Mouse (Mus musculus) spleen, adult 2 months (tissue): ENCODE results near the gene Gas2l3. TPM values are rescaled to one million over a fixed set of nuclear protein-coding genes. Genes with fewer than 3 reads are reported as not detected.
A peak's percentile ranks its signal among the peaks of the same experiment; 100 is the strongest.

Experiments
- DNase-seq, 2 experiments: peaks; one replicate each; pipeline versions ENCODE4 v3.0.0 to v3.0.0-alpha.2; 2012 to 2021; ENCODE audit warnings: low spot score in 2 of 2, low read depth in 1 of 2
- H3K27ac ChIP-seq: fragments of 200-500 bp; 2 replicates; pipeline ENCODE4 v1.5.1; 2012; ENCODE audit warnings: low read length, inconsistent platforms; ENCODE audit not compliant: insufficient read depth
- H3K27me3 ChIP-seq: fragments of 200-500 bp; 2 replicates; pipeline ENCODE4 v1.6.1; 2012; ENCODE audit warnings: mild to moderate bottlenecking, moderate library complexity, low read length, inconsistent platforms; ENCODE audit not compliant: control insufficient read depth, insufficient read depth
- H3K36me3 ChIP-seq: fragments of 200-500 bp; 2 replicates; pipeline ENCODE4 v1.6.1; 2012; ENCODE audit warnings: mild to moderate bottlenecking, low read length, inconsistent platforms; ENCODE audit not compliant: control insufficient read depth, insufficient read depth
- H3K4me1 ChIP-seq: fragments of 200-500 bp; 2 replicates; pipeline ENCODE4 v1.6.1; 2011; ENCODE audit warnings: inconsistent platforms; ENCODE audit not compliant: control insufficient read depth, insufficient read depth, insufficient read length
- H3K4me3 ChIP-seq: fragments of 200-500 bp; 2 replicates; pipeline ENCODE4 v1.5.1; 2011; ENCODE audit warnings: mild to moderate bottlenecking, inconsistent platforms; ENCODE audit not compliant: insufficient read depth, insufficient read length; ENCODE audit errors: extremely low read depth
- CTCF ChIP-seq: fragments of 200-500 bp; IDR thresholded peaks from 2 replicates; pipeline ENCODE4 v1.5.1; 2011; ENCODE audit warnings: mild to moderate bottlenecking, inconsistent platforms; ENCODE audit not compliant: insufficient read depth, insufficient read length, insufficient replicate concordance; ENCODE audit errors: extremely low read depth
- POLR2A ChIP-seq: fragments of 200-500 bp; IDR thresholded peaks from 2 replicates; pipeline ENCODE4 v1.6.1; 2011; ENCODE audit warnings: low read depth, low read length, inconsistent platforms
- WGBS: fragments of 180-500 bp; shearing (Covaris S2); methylation state at CpG from one replicate; pipeline ENCODE4 v1.1.7; 2018; 5-methylcytosine and 5-hydroxymethylcytosine counted together
- polyA plus RNA-seq: library from polyadenylated mRNA; depleted of rRNA; stranded (reverse); fragments of >200 nt; gene quantifications from 2 replicates; pipeline ENCODE4 v1.2.3, GENCODE M21; 2012

Gene Gas2l3
- polyA plus RNA-seq, 1 experiment: 0.40 TPM

DNA sequence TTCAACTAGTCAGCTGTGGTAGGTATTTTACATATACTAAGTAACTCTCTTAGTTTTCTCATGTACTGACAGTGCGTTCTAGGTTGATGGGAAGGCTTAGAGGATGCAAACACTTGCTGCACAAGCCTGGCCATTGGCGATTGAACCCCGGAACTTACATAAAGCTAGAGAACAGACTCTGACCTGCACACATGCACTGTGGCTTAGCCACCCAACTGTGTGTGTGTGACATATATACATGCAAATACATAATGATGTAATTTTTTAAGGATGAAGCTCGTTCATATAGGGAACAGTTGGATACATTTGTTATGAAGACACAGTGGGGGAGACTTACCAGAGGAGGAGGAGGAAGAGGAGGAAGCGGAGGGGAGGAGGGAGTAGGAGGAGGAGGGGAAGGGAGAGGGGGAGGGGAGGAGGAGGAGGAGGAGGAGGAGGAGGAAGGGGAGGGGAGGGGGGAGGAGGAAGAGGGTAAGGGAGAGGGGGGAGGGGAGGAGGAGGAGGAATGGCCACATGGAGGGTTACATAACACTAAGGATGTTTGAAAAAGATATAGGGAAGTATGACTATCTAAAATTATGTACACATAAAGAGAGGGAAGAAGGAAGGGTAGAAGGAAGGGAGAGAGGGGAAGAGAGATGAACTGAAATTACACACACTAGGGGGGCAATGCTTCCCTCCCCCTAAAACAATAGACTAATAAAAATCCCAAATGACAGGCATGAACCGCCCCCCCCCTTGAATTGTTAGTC is 36.9 kb downstream of the Gas2l3 start:
- Histone ChIP-seq H3K4me3 (no peak overlapping the region), H3K27me3 (no peaks in the 10 kb centered on the region), H3K36me3 (no peaks in the 10 kb centered on the region), H3K27ac (no peak overlapping the region), H3K4me1 (peaks cover 4% of the 10 kb centered on the region; the same call in 1 of the 2 replicates)
- WGBS: 35% methylated on average over 5 of the region's 6 CpGs
- TF ChIP-seq POLR2A: no peak
- TF ChIP-seq CTCF: no peak
- DNase-seq: no peak

- TF ChIP-seq CTCF: no peak
- TF ChIP-seq POLR2A: no peak
- Histone ChIP-seq H3K27ac (no peak overlapping the region), H3K4me1 (peaks cover 4% of the 10 kb centered on the region; the same call in 1 of the 2 replicates), H3K27me3 (no peaks in the 10 kb centered on the region), H3K36me3 (no peaks in the 10 kb centered on the region), H3K4me3 (no peak overlapping the region)
- DNase-seq: no peak
- WGBS: 95% methylated on average over 4 of the region's 4 CpGs
Observed at GRCm38 (mm10) chr10:89404936-89405335, 38.8 kb downstream of the Gas2l3 start.

DNA sequence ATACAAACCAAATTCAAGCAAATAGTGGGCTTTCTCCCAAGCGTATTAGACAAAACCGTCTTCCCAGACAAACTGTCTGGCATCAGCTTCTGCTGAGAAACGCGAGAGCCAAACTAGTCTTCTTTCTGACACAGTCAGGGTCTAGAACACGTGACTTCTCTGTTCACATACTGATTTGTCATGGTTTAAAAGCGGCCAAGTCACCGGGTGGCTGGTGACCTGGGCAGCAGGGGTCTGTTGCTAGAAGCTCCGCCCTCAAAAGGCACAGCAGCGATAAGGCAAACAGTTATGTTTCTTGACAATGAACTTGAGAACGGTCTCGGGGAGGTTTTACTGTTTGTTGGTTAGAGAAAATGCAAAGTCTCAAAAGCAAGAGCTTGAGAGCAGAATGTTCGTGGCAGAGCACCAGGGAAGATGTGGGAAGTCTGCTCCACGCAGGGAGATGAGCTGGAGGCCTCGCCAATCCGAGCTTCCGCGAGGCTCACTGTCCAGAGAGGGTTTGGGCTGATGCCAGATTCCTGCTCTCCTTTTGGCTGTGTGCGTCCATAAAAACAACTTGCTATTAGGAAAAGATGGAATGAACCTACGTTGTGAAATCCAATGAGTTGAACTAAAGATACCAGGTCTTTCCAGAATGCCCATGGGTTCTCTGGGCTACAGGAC is 43.0 kb downstream of the Gas2l3 start:
- H3K27ac ChIP-seq: no peak overlapping the region
- H3K4me3 ChIP-seq: no peak overlapping the region
- TF ChIP-seq CTCF (no peak), POLR2A (no peak)
- H3K36me3 ChIP-seq: no peaks in the 10 kb centered on the region
- 92% methylated on average over 19 of the region's 19 CpGs for WGBS
- H3K4me1 ChIP-seq: peaks cover 2% of the 10 kb centered on the region; the same call in 1 of the 2 replicates
- no peaks in the 10 kb centered on the region for H3K27me3 ChIP-seq
- DNase-seq: no peak

DNA sequence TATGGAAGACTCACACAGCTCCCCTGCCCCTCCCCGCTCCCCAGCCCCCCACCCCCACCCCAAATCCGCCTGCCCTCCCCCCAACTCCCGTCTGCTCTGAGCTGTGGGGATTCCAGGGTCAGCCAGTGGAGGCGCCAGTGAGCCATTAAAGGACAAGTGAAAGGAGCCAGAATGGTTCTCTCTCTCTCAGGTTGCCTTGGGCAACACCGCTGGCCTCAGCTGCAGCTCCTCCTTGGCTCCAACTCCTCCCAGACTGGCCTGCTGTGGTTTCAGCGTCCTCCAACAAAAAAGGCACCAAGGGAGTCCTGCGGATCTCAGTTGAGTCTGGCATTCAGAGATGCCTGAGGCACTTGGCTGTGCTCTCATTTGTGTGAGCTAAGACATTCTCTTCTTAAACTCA is 47.9 kb downstream of the Gas2l3 start:
- peak in 1 of 2 experiments; percentile 16 for DNase-seq
- WGBS: 10% methylated on average over 7 of the region's 7 CpGs
- H3K27ac ChIP-seq: no peak overlapping the region

GRCm38 (mm10) chr10:89395321-89395720 is 48.4 kb downstream of the Gas2l3 start:
- Histone ChIP-seq H3K27ac (no peak overlapping the region), H3K27me3 (no peaks in the 10 kb centered on the region), H3K36me3 (no peaks in the 10 kb centered on the region), H3K4me3 (no peak overlapping the region), H3K4me1 (peaks cover 2% of the 10 kb centered on the region; the same call in 1 of the 2 replicates)
- no peak for DNase-seq
- TF ChIP-seq POLR2A (no peak), CTCF (no peak)
- 62% methylated on average over 7 of the region's 7 CpGs for WGBS

More for the DNA sequence above, 47.9 kb downstream of the Gas2l3 start:
- no peaks in the 10 kb centered on the region for H3K27me3 ChIP-seq
- H3K4me3 ChIP-seq: no peak overlapping the region
- H3K4me1 ChIP-seq: peaks cover 2% of the 10 kb centered on the region; the same call in 1 of the 2 replicates
- TF ChIP-seq CTCF (no peak), POLR2A (no peak)
- no peaks in the 10 kb centered on the region for H3K36me3 ChIP-seq

DNA sequence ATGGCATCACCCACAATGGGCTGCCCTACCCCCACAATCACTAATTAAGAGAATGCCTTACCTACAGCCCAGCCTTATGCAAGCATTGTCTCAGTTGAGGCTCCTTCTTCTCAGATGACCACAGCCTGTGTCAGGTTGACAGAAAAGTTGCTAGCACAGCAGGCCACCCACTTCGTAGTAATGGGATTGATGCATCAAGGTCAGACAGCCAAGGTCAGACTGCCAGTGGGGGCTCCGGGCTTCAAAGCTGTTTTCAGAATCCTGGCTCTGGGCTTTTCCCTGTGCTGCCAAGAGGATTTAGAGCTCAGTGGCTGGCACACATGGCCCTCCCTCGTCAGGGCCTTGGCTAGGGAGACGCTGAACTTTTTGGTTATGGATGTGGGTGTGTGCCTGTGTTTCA is 51.1 kb downstream of the Gas2l3 start:
- peaks cover 2% of the 10 kb centered on the region; the same call in 1 of the 2 replicates for H3K4me1 ChIP-seq
- no peak overlapping the region for H3K4me3 ChIP-seq
- no peaks in the 10 kb centered on the region for H3K27me3 ChIP-seq
- TF ChIP-seq POLR2A: no peak
- no peak for TF ChIP-seq CTCF
- H3K36me3 ChIP-seq: no peaks in the 10 kb centered on the region
- no peak for DNase-seq
- no peak overlapping the region for H3K27ac ChIP-seq
- 80% methylated on average over 4 of the region's 4 CpGs for WGBS

- TF ChIP-seq POLR2A (no peak), CTCF (no peak)
- no peak for DNase-seq
- Histone ChIP-seq H3K4me1 (peaks cover 2% of the 10 kb centered on the region; the same call in 1 of the 2 replicates), H3K4me3 (no peak overlapping the region), H3K27me3 (no peaks in the 10 kb centered on the region), H3K27ac (no peak overlapping the region), H3K36me3 (no peaks in the 10 kb centered on the region)
- 85% methylated on average over 4 of the region's 4 CpGs for WGBS
Observed at GRCm38 (mm10) chr10:89391571-89392163, 52.1 kb downstream of the Gas2l3 start.
